Mouse (Mus musculus): ENCODE measurements around the gene Bag5. TPM values are rescaled to one million over a fixed set of nuclear protein-coding genes. Genes with fewer than 3 reads are reported as not detected.

The Bag5 gene
- total RNA-seq, 2 experiments from 2014 or later, result 32.0 to 33.3 TPM

- no peak for ATAC-seq (replicated peaks; ENCODE audit: poor library complexity, severe bottlenecking)
These were observed 12.1 kb downstream of the Bag5 start for GRCm38 (mm10) chr12:111700920-111701458.

- no peak for ATAC-seq (replicated peaks; ENCODE audit: poor library complexity, severe bottlenecking)
These were observed 13.5 kb downstream of the Bag5 start for GRCm38 (mm10) chr12:111699542-111699941.

- no peak for ATAC-seq (replicated peaks; ENCODE audit: poor library complexity, severe bottlenecking)
These were observed 14.6 kb downstream of the Bag5 start for GRCm38 (mm10) chr12:111698346-111698913.

- ATAC-seq (replicated peaks; ENCODE audit: poor library complexity, severe bottlenecking), result no peak
These were observed 15.3 kb downstream of the Bag5 start for GRCm38 (mm10) chr12:111697708-111698107.

GRCm38 (mm10) chr12:111696239-111696638 lies 16.8 kb downstream of the Bag5 start:
- ATAC-seq (replicated peaks; ENCODE audit: poor library complexity, severe bottlenecking), result peak; percentile 63

- no peak for ATAC-seq (replicated peaks; ENCODE audit: poor library complexity, severe bottlenecking)
These were observed 17.9 kb downstream of the Bag5 start for GRCm38 (mm10) chr12:111694880-111695804.

GRCm38 (mm10) chr12:111694271-111694781 lies 18.7 kb downstream of the Bag5 start:
- ATAC-seq (replicated peaks; ENCODE audit: poor library complexity, severe bottlenecking), result no peak

- ATAC-seq (replicated peaks; ENCODE audit: poor library complexity, severe bottlenecking), result no peak
These were observed 19.5 kb downstream of the Bag5 start for GRCm38 (mm10) chr12:111693341-111694270.

- ATAC-seq (replicated peaks; ENCODE audit: poor library complexity, severe bottlenecking), result no peak
These were observed 20.2 kb downstream of the Bag5 start for GRCm38 (mm10) chr12:111692899-111693298.

- ATAC-seq (replicated peaks; ENCODE audit: poor library complexity, severe bottlenecking), result peak; percentile 89
These were observed 21.6 kb downstream of the Bag5 start for GRCm38 (mm10) chr12:111691346-111691872.

- no peak for ATAC-seq (replicated peaks; ENCODE audit: poor library complexity, severe bottlenecking)
These were observed 23.6 kb downstream of the Bag5 start for GRCm38 (mm10) chr12:111689426-111689825.

GRCm38 (mm10) chr12:111688069-111688428 lies 25.0 kb downstream of the Bag5 start:
- no peak for ATAC-seq (replicated peaks; ENCODE audit: poor library complexity, severe bottlenecking)

- ATAC-seq (replicated peaks; ENCODE audit: poor library complexity, severe bottlenecking), result no peak
These were observed 25.5 kb downstream of the Bag5 start for GRCm38 (mm10) chr12:111687350-111688068.

GRCm38 (mm10) chr12:111686390-111686789 lies 26.7 kb downstream of the Bag5 start:
- ATAC-seq (replicated peaks; ENCODE audit: poor library complexity, severe bottlenecking), result no peak

- no peak for ATAC-seq (replicated peaks; ENCODE audit: poor library complexity, severe bottlenecking)
These were observed 30.3 kb downstream of the Bag5 start for GRCm38 (mm10) chr12:111682806-111683205.

GRCm38 (mm10) chr12:111682003-111682402 lies 31.1 kb downstream of the Bag5 start:
- no peak for ATAC-seq (replicated peaks; ENCODE audit: poor library complexity, severe bottlenecking)

GRCm38 (mm10) chr12:111681305-111681704 lies 31.8 kb downstream of the Bag5 start:
- no peak for ATAC-seq (replicated peaks; ENCODE audit: poor library complexity, severe bottlenecking)

- ATAC-seq (replicated peaks; ENCODE audit: poor library complexity, severe bottlenecking), result no peak
These were observed 32.4 kb downstream of the Bag5 start for GRCm38 (mm10) chr12:111680661-111681060.

- no peak for ATAC-seq (replicated peaks; ENCODE audit: poor library complexity, severe bottlenecking)
These were observed 34.1 kb downstream of the Bag5 start for GRCm38 (mm10) chr12:111678997-111679396.

Measured in granulocyte monocyte progenitor cell, adult 5-6 weeks (primary cell).